Mouse (Mus musculus) small intestine, adult 10 weeks (tissue): ENCODE data around the gene Sin3b. TPM values are rescaled to one million over a fixed set of nuclear protein-coding genes. Genes with fewer than 3 reads are reported as not detected.

Source experiments
- polyA plus RNA-seq: library from polyadenylated mRNA; stranded (reverse); fragments of 350-450 nt; fragmentation: Illumina TruSeq; extraction: RNeasy Lipid Tissue Mini Kit (QIAGEN cat#74804); gene quantifications from one replicate; pipeline ENCODE4 v1.2.3, GENCODE M21; 2014; ENCODE audit warnings: low replicate concordance

Gene Sin3b
- polyA plus RNA-seq, result 5.0 TPM

DNA sequence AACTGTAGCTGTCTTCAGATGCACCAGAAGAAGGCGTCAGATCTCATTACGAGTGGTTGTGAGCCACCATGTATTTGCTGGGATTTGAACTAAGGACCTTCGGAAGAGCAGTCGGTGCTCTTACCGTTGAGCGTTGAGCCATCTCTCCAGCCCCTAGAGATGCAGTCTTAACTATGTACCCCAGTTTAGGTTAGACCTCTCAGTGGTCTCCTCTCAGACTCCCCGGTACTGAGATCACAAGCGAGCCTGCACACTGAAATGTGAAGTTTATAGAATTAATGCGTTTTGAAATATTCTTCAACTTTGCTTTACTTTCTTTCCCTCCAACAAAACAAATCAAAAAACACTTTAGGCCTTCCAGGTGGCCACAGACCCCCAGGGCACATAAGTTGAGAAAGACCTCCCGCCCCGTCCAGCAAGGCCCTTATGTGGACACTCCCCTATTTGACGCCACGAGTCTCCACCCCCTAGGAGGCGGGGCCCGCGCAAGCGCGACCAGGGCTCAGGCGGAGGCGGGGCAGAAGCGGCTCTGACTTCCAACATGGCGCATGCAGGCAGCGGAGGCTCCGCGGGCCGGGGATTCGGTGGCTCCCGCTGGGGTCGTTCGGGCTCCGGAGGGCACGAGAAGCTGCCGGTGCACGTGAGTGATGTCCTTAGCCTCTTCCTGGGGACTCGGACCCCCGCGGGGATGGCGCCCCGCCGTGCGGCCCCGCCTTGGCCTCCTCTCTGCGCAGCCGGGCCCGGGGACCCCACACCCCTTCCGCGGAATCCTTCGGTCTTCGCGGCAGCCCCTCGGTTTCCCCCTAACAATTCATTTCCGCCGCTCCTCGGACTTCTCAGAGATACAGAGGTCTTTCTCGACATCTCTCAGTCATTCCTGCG lies at the start of gene Sin3b:
Gene Sin3b (plus strand): TSS at position 517 of the 882 bp plus-strand sequence.

DNA sequence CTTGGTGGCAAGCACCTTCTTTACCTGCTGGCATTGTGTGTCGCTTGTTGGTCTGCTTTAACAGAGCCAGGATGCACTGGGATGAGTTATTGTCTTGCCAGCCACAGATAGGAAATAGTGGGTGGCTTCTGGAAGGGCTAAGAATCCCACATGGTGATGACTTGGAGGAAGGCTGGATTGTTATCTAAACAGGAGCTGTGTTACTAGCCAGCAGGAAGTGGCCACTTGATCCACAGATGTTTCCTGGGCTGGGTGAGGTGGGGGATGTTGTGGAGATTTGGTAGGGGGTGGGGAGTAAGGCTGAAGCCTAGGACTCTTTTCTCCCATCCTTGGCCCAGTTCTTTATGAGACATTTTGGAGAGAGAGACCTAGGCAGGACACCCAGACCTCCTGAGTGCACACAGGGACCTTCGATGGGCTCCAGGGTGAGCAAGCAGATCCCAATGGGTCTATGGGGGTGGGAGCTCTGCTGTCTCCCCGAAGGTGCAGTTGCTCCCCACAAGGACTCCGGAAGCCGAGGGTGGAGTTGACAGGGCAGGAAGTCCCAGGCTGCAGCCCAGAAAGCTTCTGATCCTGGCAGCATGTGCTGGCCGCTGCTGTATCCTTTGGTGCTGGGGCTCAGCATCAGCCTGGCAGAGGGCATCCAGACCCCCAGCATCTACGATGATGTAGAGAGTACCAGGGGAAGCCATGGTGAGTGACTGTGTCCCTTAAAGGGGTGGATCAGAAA lies 38.4 kb downstream of the Sin3b start, which contains the start of gene F2rl3:
Gene F2rl3 (plus strand): TSS at position 559 of the 730 bp plus-strand sequence.

Other genes with a start within 250 kb of the Sin3b start
- 4.2 TPM for gene Cherp, start 248.1 kb upstream of the Sin3b start, polyA plus RNA-seq
- 47.7 TPM for gene Slc35e1, start 230.7 kb upstream of the Sin3b start, polyA plus RNA-seq
- 1.1 TPM for gene Med26, start 175.0 kb upstream of the Sin3b start, polyA plus RNA-seq
- 31.6 TPM for gene Smim7, start 152.2 kb upstream of the Sin3b start, polyA plus RNA-seq
- 0.45 TPM for gene Tmem38a, start 151.2 kb upstream of the Sin3b start, polyA plus RNA-seq
- gene Nwd1, start 76.6 kb upstream of the Sin3b start, polyA plus RNA-seq, result 0.04 TPM
- gene F2rl3, start 38.6 kb downstream of the Sin3b start, polyA plus RNA-seq, result 0.56 TPM